Mouse (Mus musculus) heart, embryonic 13.5 days (tissue): ENCODE results near the gene Cyp17a1. TPM values are rescaled to one million over a fixed set of nuclear protein-coding genes. Genes with fewer than 3 reads are reported as not detected.

Experiments
- ATAC-seq: fragments of 200-750 bp; cut with Nextera tagmentation; 2 replicates; pipeline ENCODE4 v1.8.0; 2017; ENCODE audit warnings: moderate TSS enrichment; ENCODE audit not compliant: insufficient number of reproducible peaks, low FRiP score, low TSS enrichment; ENCODE audit errors: extremely low read depth
- H3K27ac ChIP-seq: fragments of 300-500 bp; sonication (generic); replicated peaks from 2 replicates; pipeline ENCODE4 v1.5.1; 2015; ENCODE audit warnings: moderate library complexity, mild to moderate bottlenecking, inconsistent platforms
- H3K27me3 ChIP-seq: fragments of 300-500 bp; sonication (generic); replicated peaks from 2 replicates; pipeline ENCODE4 v1.6.1; 2015; ENCODE audit warnings: mild to moderate bottlenecking, inconsistent platforms
- H3K36me3 ChIP-seq: fragments of 300-500 bp; sonication (generic); 2 replicates; pipeline ENCODE4 v1.6.1; 2015; ENCODE audit warnings: mild to moderate bottlenecking, inconsistent platforms
- H3K4me1 ChIP-seq: fragments of 300-500 bp; sonication (generic); 2 replicates; pipeline ENCODE4 v1.6.1; 2015; ENCODE audit warnings: inconsistent platforms
- H3K4me2 ChIP-seq: fragments of 300-500 bp; sonication (generic); 2 replicates; pipeline ENCODE4 v1.6.1; 2015; ENCODE audit warnings: inconsistent platforms, mild to moderate bottlenecking, moderate library complexity
- H3K4me3 ChIP-seq: fragments of 300-500 bp; sonication (generic); 2 replicates; pipeline ENCODE4 v1.5.1; 2015; ENCODE audit warnings: moderate library complexity, mild to moderate bottlenecking, inconsistent platforms
- H3K9ac ChIP-seq: fragments of 300-500 bp; sonication (generic); 2 replicates; pipeline ENCODE4 v1.6.1; 2015; ENCODE audit warnings: inconsistent platforms, mild to moderate bottlenecking, moderate library complexity
- H3K9me3 ChIP-seq: fragments of 300-500 bp; sonication (generic); 2 replicates; pipeline ENCODE4 v1.6.1; 2016; ENCODE audit warnings: inconsistent platforms
- WGBS: fragments of 180-500 bp; shearing (Covaris S2); methylation state at CpG from one replicate; pipeline ENCODE4 v1.1.7; 2015; ENCODE audit warnings: mixed read lengths; 5-methylcytosine and 5-hydroxymethylcytosine counted together
- polyA plus RNA-seq: library from polyadenylated mRNA; unstranded; fragments of >200 nt; fragmentation: Nextera tagmentation; extraction: Ambion mirVana; gene quantifications from 2 replicates; pipeline ENCODE4 v1.2.1, GENCODE M21; 2015

Cyp17a1 gene
- polyA plus RNA-seq, 1 experiment from 2014 or later, result 1.6 TPM

GRCm38 (mm10) chr19:46623194-46623667 lies 49.7 kb downstream of the Cyp17a1 start:
- peaks cover 22% of the 10 kb centered on the region for H3K36me3 ChIP-seq
- H3K9ac ChIP-seq, result peak overlapping the region; percentile 90
- peaks cover 91% of the 10 kb centered on the region for H3K4me1 ChIP-seq
- ATAC-seq, result peak; percentile 68
- H3K9me3 ChIP-seq, result no peaks in the 10 kb centered on the region
- H3K4me3 ChIP-seq, result peak overlapping the region; percentile 63
- H3K4me2 ChIP-seq, result peak overlapping the region; percentile 89
- WGBS, result 6% methylated on average over 16 of the region's 16 CpGs
- no peaks in the 10 kb centered on the region for H3K27me3 ChIP-seq
- peak overlapping the region; percentile 98 for H3K27ac ChIP-seq

GRCm38 (mm10) chr19:46622659-46623193 lies 50.2 kb downstream of the Cyp17a1 start:
- Histone ChIP-seq H3K27ac (peak overlapping the region; percentile 98), H3K4me2 (peak overlapping the region; percentile 89), H3K4me1 (peaks cover 91% of the 10 kb centered on the region), H3K27me3 (no peaks in the 10 kb centered on the region), H3K9me3 (no peaks in the 10 kb centered on the region), H3K36me3 (peaks cover 22% of the 10 kb centered on the region), H3K4me3 (peak overlapping the region; percentile 63), H3K9ac (peak overlapping the region; percentile 90)
- no peak for ATAC-seq
- WGBS, result 17% methylated on average over 12 of the region's 12 CpGs

- no peak overlapping the region for H3K4me2 ChIP-seq
- peak overlapping the region; percentile 98 for H3K27ac ChIP-seq
- no peaks in the 10 kb centered on the region for H3K27me3 ChIP-seq
- H3K9ac ChIP-seq, result peak overlapping the region; percentile 90; the same call in 1 of the 2 replicates
- WGBS, result 69% methylated on average over 19 of the region's 19 CpGs
- peaks cover 16% of the 10 kb centered on the region for H3K36me3 ChIP-seq
- peaks cover 95% of the 10 kb centered on the region for H3K4me1 ChIP-seq
- no peak for ATAC-seq
- H3K9me3 ChIP-seq, result no peaks in the 10 kb centered on the region
- no peak overlapping the region for H3K4me3 ChIP-seq
Observed at GRCm38 (mm10) chr19:46621236-46622183, 51.5 kb downstream of the Cyp17a1 start.

GRCm38 (mm10) chr19:46620016-46620808 lies 52.8 kb downstream of the Cyp17a1 start:
- ATAC-seq, result no peak
- peaks cover 98% of the 10 kb centered on the region for H3K4me1 ChIP-seq
- peaks cover 6% of the 10 kb centered on the region for H3K36me3 ChIP-seq
- H3K27ac ChIP-seq, result peak overlapping the region; percentile 98
- 41% methylated on average over 14 of the region's 14 CpGs for WGBS
- H3K27me3 ChIP-seq, result no peaks in the 10 kb centered on the region
- H3K4me3 ChIP-seq, result no peak overlapping the region
- peak overlapping the region; percentile 42 for H3K4me2 ChIP-seq
- no peaks in the 10 kb centered on the region for H3K9me3 ChIP-seq
- H3K9ac ChIP-seq, result peak overlapping the region; percentile 37

- H3K9me3 ChIP-seq, result no peaks in the 10 kb centered on the region
- peak overlapping the region; percentile 98 for H3K27ac ChIP-seq
- no peak overlapping the region for H3K4me3 ChIP-seq
- peak overlapping the region; percentile 48; the same call in 1 of the 2 replicates for H3K4me2 ChIP-seq
- no peak for ATAC-seq
- H3K36me3 ChIP-seq, result peaks cover 4% of the 10 kb centered on the region; the same call in 1 of the 2 replicates
- 85% methylated on average over 6 of the region's 6 CpGs for WGBS
- H3K27me3 ChIP-seq, result no peaks in the 10 kb centered on the region
- H3K4me1 ChIP-seq, result peaks cover 98% of the 10 kb centered on the region
- H3K9ac ChIP-seq, result peak overlapping the region; percentile 59
Observed at GRCm38 (mm10) chr19:46619518-46619917, 53.5 kb downstream of the Cyp17a1 start.

- no peak for ATAC-seq
- Histone ChIP-seq H3K27ac (peak overlapping the region; percentile 98), H3K4me3 (no peak overlapping the region), H3K9me3 (no peaks in the 10 kb centered on the region), H3K9ac (peak overlapping the region; percentile 59), H3K27me3 (no peaks in the 10 kb centered on the region), H3K4me2 (peak overlapping the region; percentile 48), H3K4me1 (peaks cover 94% of the 10 kb centered on the region), H3K36me3 (peaks cover 9% of the 10 kb centered on the region)
- 29% methylated on average over 19 of the region's 19 CpGs for WGBS
Observed at GRCm38 (mm10) chr19:46619001-46619400, 54.0 kb downstream of the Cyp17a1 start.

GRCm38 (mm10) chr19:46618322-46618721 lies 54.6 kb downstream of the Cyp17a1 start:
- no peak for ATAC-seq
- H3K4me3 ChIP-seq, result no peak overlapping the region
- H3K9ac ChIP-seq, result no peak overlapping the region
- 66% methylated on average over 9 of the region's 9 CpGs for WGBS
- peaks cover 89% of the 10 kb centered on the region for H3K4me1 ChIP-seq
- peak overlapping the region; percentile 98 for H3K27ac ChIP-seq
- no peaks in the 10 kb centered on the region for H3K9me3 ChIP-seq
- H3K27me3 ChIP-seq, result no peaks in the 10 kb centered on the region
- H3K4me2 ChIP-seq, result no peak overlapping the region
- peaks cover 16% of the 10 kb centered on the region for H3K36me3 ChIP-seq

GRCm38 (mm10) chr19:46617361-46617760 lies 55.6 kb downstream of the Cyp17a1 start:
- Histone ChIP-seq H3K9ac (0 out of 2 replicates have a peak overlapping the region, but pooled peaks have one; percentile 6), H3K4me3 (no peak overlapping the region), H3K27ac (peak overlapping the region; percentile 98; the same call in 1 of the 2 replicates), H3K36me3 (peaks cover 22% of the 10 kb centered on the region), H3K4me1 (peaks cover 91% of the 10 kb centered on the region), H3K4me2 (no peak overlapping the region), H3K9me3 (no peaks in the 10 kb centered on the region), H3K27me3 (no peaks in the 10 kb centered on the region)
- no peak for ATAC-seq
- WGBS, result 66% methylated on average over 8 of the region's 8 CpGs

Other genes with a start within 250 kb of the Cyp17a1 start
- gene Trim8, start 171.5 kb downstream of the Cyp17a1 start, polyA plus RNA-seq, result 13.2 and 13.9 TPM in 2 replicates
- 82.1 and 97.1 TPM in 2 replicates for gene Arl3, start 100.0 kb downstream of the Cyp17a1 start, polyA plus RNA-seq
- 8.1 and 9.1 TPM in 2 replicates for gene Sfxn2, start 99.8 kb downstream of the Cyp17a1 start, polyA plus RNA-seq
- gene Wbp1l, start 74.1 kb downstream of the Cyp17a1 start, polyA plus RNA-seq, result 41.6 and 42.0 TPM in 2 replicates
- gene Borcs7, start 16.7 kb upstream of the Cyp17a1 start, polyA plus RNA-seq, result 17.4 and 17.6 TPM in 2 replicates
- gene As3mt, start 34.3 kb upstream of the Cyp17a1 start, polyA plus RNA-seq, result 49.1 and 52.8 TPM in 2 replicates
- gene Cnnm2, start 88.4 kb upstream of the Cyp17a1 start, polyA plus RNA-seq, result 2.4 and 2.5 TPM in 2 replicates